Mouse (Mus musculus): Measurements from ENCODE around the gene Nfkbil1. TPM values are rescaled to one million over a fixed set of nuclear protein-coding genes. Genes with fewer than 3 reads are reported as not detected.

Nfkbil1 gene
- total and polyA plus RNA-seq, 2 experiments from 2014 or later: 6.7 to 33.4 TPM

GRCm38 (mm10) chr17:35225456-35225855 lies 10.1 kb downstream of the Nfkbil1 start:
- H3K36me3 ChIP-seq (replicated peaks; ENCODE audit: control insufficient read depth, insufficient read depth, low read length): peaks cover 44% of the 10 kb centered on the region
- no peak overlapping the region for H3K9ac ChIP-seq (replicated peaks; ENCODE audit: low read depth, low read length)
- DNase-seq (ENCODE audit: low spot score): no peak
- H3K27ac ChIP-seq (ENCODE audit: low read depth): no peak overlapping the region
- H3K4me1 ChIP-seq (ENCODE audit: control insufficient read depth, insufficient read depth): no peaks in the 10 kb centered on the region
- no peaks in the 10 kb centered on the region for H3K27me3 ChIP-seq (ENCODE audit: control insufficient read depth, insufficient read depth, low read length)
- no peaks in the 10 kb centered on the region for H3K9me3 ChIP-seq (replicated peaks; ENCODE audit: control insufficient read depth, low read length)
- 96% methylated on average over 5 of the region's 5 CpGs for WGBS
- H3K4me3 ChIP-seq (ENCODE audit: low read depth, low read length): no peak overlapping the region
- no peak overlapping the region for H3K4me2 ChIP-seq (ENCODE audit: low read depth, low read length)
- ATAC-seq (ENCODE audit: insufficient read depth, low read depth): no peak
- no peak for TF ChIP-seq EP300 (IDR thresholded peaks at IDR 0.05; ENCODE audit: low read depth)
- no peak for TF ChIP-seq CTCF (IDR thresholded peaks at IDR 0.05; ENCODE audit: low read depth)

GRCm38 (mm10) chr17:35224641-35225040 lies 11.0 kb downstream of the Nfkbil1 start:
- H3K4me3 ChIP-seq (ENCODE audit: low read depth, low read length): no peak overlapping the region
- 90% methylated on average over 4 of the region's 4 CpGs for WGBS
- H3K4me2 ChIP-seq (ENCODE audit: low read depth, low read length): no peak overlapping the region
- no peak for ATAC-seq (ENCODE audit: insufficient read depth, low read depth)
- no peak overlapping the region for H3K27ac ChIP-seq (ENCODE audit: low read depth)
- H3K36me3 ChIP-seq (replicated peaks; ENCODE audit: control insufficient read depth, insufficient read depth, low read length): peaks cover 44% of the 10 kb centered on the region
- no peak for DNase-seq (ENCODE audit: low spot score)
- no peaks in the 10 kb centered on the region for H3K9me3 ChIP-seq (replicated peaks; ENCODE audit: control insufficient read depth, low read length)
- H3K27me3 ChIP-seq (ENCODE audit: control insufficient read depth, insufficient read depth, low read length): no peaks in the 10 kb centered on the region
- no peak overlapping the region for H3K9ac ChIP-seq (replicated peaks; ENCODE audit: low read depth, low read length)
- no peaks in the 10 kb centered on the region for H3K4me1 ChIP-seq (ENCODE audit: control insufficient read depth, insufficient read depth)
- TF ChIP-seq CTCF (IDR thresholded peaks at IDR 0.05; ENCODE audit: low read depth): no peak
- TF ChIP-seq EP300 (IDR thresholded peaks at IDR 0.05; ENCODE audit: low read depth): no peak

- TF ChIP-seq EP300 (IDR thresholded peaks at IDR 0.05; ENCODE audit: low read depth) (no peak), CTCF (IDR thresholded peaks at IDR 0.05; ENCODE audit: low read depth) (no peak)
- Histone ChIP-seq H3K9ac (replicated peaks; ENCODE audit: low read depth, low read length) (no peak overlapping the region), H3K9me3 (replicated peaks; ENCODE audit: control insufficient read depth, low read length) (no peaks in the 10 kb centered on the region), H3K27ac (ENCODE audit: low read depth) (peak overlapping the region; percentile 63), H3K27me3 (ENCODE audit: control insufficient read depth, insufficient read depth, low read length) (no peaks in the 10 kb centered on the region), H3K4me2 (ENCODE audit: low read depth, low read length) (no peak overlapping the region), H3K36me3 (replicated peaks; ENCODE audit: control insufficient read depth, insufficient read depth, low read length) (peaks cover 25% of the 10 kb centered on the region; the same call in 1 of the 2 replicates), H3K4me3 (ENCODE audit: low read depth, low read length) (no peak overlapping the region), H3K4me1 (ENCODE audit: control insufficient read depth, insufficient read depth) (peaks cover 9% of the 10 kb centered on the region; the same call in 1 of the 2 replicates)
- ATAC-seq (ENCODE audit: insufficient read depth, low read depth): no peak
- DNase-seq (ENCODE audit: low spot score): no peak
- WGBS: 63% methylated on average over 6 of the region's 6 CpGs
These were observed 13.3 kb downstream of the Nfkbil1 start for GRCm38 (mm10) chr17:35222299-35222698.

- WGBS: 55% methylated on average over 27 of the region's 28 CpGs
- Histone ChIP-seq H3K4me3 (ENCODE audit: low read depth, low read length) (no peak within 1 kb of the TSS), H3K9ac (replicated peaks; ENCODE audit: low read depth, low read length) (0 out of 2 replicates have a peak within 1 kb of the TSS, but pooled peaks have one; percentile 8), H3K36me3 (replicated peaks; ENCODE audit: control insufficient read depth, insufficient read depth, low read length) (0 out of 2 replicates have a peak, but pooled peaks cover 15% of the 10 kb centered on the region), H3K9me3 (replicated peaks; ENCODE audit: control insufficient read depth, low read length) (no peaks in the 10 kb centered on the region), H3K4me1 (ENCODE audit: control insufficient read depth, insufficient read depth) (peaks cover 9% of the 10 kb centered on the region; the same call in 1 of the 2 replicates), H3K4me2 (ENCODE audit: low read depth, low read length) (0 out of 2 replicates have a peak within 1 kb of the TSS, but pooled peaks have one; percentile 13), H3K27ac (ENCODE audit: low read depth) (peak within 1 kb of the TSS; percentile 84), H3K27me3 (ENCODE audit: control insufficient read depth, insufficient read depth, low read length) (no peaks in the 10 kb centered on the region)
- TF ChIP-seq CTCF (IDR thresholded peaks at IDR 0.05; ENCODE audit: low read depth): no peak
- no peak for TF ChIP-seq EP300 (IDR thresholded peaks at IDR 0.05; ENCODE audit: low read depth)
- ATAC-seq (ENCODE audit: insufficient read depth, low read depth) (no peak; the same call in 1 of the 2 replicates), DNase-seq (ENCODE audit: low spot score) (no peak)
These were observed 15.2 kb downstream of the Nfkbil1 start, which contains the start of gene Gm16181 for GRCm38 (mm10) chr17:35220156-35220952. Gene Gm16181 (plus strand): TSS chr17:35220834.

- ATAC-seq (ENCODE audit: insufficient read depth, low read depth): no peak
- H3K27me3 ChIP-seq (ENCODE audit: control insufficient read depth, insufficient read depth, low read length): no peaks in the 10 kb centered on the region
- H3K4me1 ChIP-seq (ENCODE audit: control insufficient read depth, insufficient read depth): peaks cover 9% of the 10 kb centered on the region; the same call in 1 of the 2 replicates
- no peak for DNase-seq (ENCODE audit: low spot score)
- H3K4me2 ChIP-seq (ENCODE audit: low read depth, low read length): no peak overlapping the region
- H3K36me3 ChIP-seq (replicated peaks; ENCODE audit: control insufficient read depth, insufficient read depth, low read length): 0 out of 2 replicates have a peak, but pooled peaks cover 9% of the 10 kb centered on the region
- H3K4me3 ChIP-seq (ENCODE audit: low read depth, low read length): no peak overlapping the region
- TF ChIP-seq CTCF (IDR thresholded peaks at IDR 0.05; ENCODE audit: low read depth) (no peak), EP300 (IDR thresholded peaks at IDR 0.05; ENCODE audit: low read depth) (no peak)
- H3K27ac ChIP-seq (ENCODE audit: low read depth): peak overlapping the region; percentile 84
- 54% methylated on average over 6 of the region's 6 CpGs for WGBS
- H3K9ac ChIP-seq (replicated peaks; ENCODE audit: low read depth, low read length): no peak overlapping the region
- H3K9me3 ChIP-seq (replicated peaks; ENCODE audit: control insufficient read depth, low read length): no peaks in the 10 kb centered on the region
These were observed 16.0 kb downstream of the Nfkbil1 start for GRCm38 (mm10) chr17:35219601-35220041.
